Mouse (Mus musculus) bone marrow, adult 2 months (tissue): ENCODE results near the gene Tmem56. TPM values are rescaled to one million over a fixed set of nuclear protein-coding genes. Genes with fewer than 3 reads are reported as not detected.

Source experiments
- H3K27ac ChIP-seq: fragments of 200-500 bp; 2 replicates; pipeline ENCODE4 v1.5.1; 2012; ENCODE audit warnings: low read depth, mild to moderate bottlenecking, control low read depth, inconsistent platforms, low read length; ENCODE audit not compliant: control insufficient read depth, poor library complexity, insufficient read depth
- H3K4me1 ChIP-seq: fragments of 200-500 bp; 2 replicates; pipeline ENCODE4 v1.6.1; 2011; ENCODE audit warnings: low read length; ENCODE audit not compliant: control insufficient read depth, insufficient read depth
- H3K4me3 ChIP-seq: fragments of 200-500 bp; replicated peaks from 2 replicates; pipeline ENCODE3; 2011; ENCODE audit warnings: mild to moderate bottlenecking, low read depth, low read length, control low read depth; ENCODE audit not compliant: control insufficient read depth
- CTCF ChIP-seq: fragments of 200-500 bp; IDR thresholded peaks from 2 replicates; pipeline ENCODE4 v1.5.1; 2011; ENCODE audit warnings: low read length, control low read depth; ENCODE audit not compliant: control insufficient read depth, insufficient read depth
- POLR2A ChIP-seq: fragments of 200-500 bp; IDR thresholded peaks from 2 replicates; pipeline ENCODE4 v1.6.1; 2011; ENCODE audit warnings: low read depth, mild to moderate bottlenecking, control low read depth, low read length, borderline replicate concordance; ENCODE audit not compliant: control insufficient read depth
- WGBS: fragments of 180-500 bp; shearing (Covaris S2); methylation state at CpG from one replicate; pipeline ENCODE4 v1.1.7; 2018; 5-methylcytosine and 5-hydroxymethylcytosine counted together
- polyA plus RNA-seq: library from polyadenylated mRNA; stranded (reverse); fragments of >200 nt; gene quantifications from 2 replicates; pipeline ENCODE4 v1.2.4, GENCODE M21; 2011; ENCODE audit warnings: low replicate concordance; ENCODE audit not compliant: missing spikeins, insufficient read depth, insufficient read length

The Tmem56 gene
- polyA plus RNA-seq, result 8.9 and 14.8 TPM in 2 replicates

GRCm38 (mm10) chr3:121282998-121283397, at the start of gene Tmem56:
TSS of gene Tmem56 (minus strand) at chr3:121283098.
- Histone ChIP-seq H3K4me1 (no peaks in the 10 kb centered on the region), H3K27ac (no peak within 1 kb of the TSS), H3K4me3 (no peak within 1 kb of the TSS)
- TF ChIP-seq CTCF (no peak), POLR2A (no peak)
- 90% methylated on average over 4 of the region's 4 CpGs for WGBS

DNA sequence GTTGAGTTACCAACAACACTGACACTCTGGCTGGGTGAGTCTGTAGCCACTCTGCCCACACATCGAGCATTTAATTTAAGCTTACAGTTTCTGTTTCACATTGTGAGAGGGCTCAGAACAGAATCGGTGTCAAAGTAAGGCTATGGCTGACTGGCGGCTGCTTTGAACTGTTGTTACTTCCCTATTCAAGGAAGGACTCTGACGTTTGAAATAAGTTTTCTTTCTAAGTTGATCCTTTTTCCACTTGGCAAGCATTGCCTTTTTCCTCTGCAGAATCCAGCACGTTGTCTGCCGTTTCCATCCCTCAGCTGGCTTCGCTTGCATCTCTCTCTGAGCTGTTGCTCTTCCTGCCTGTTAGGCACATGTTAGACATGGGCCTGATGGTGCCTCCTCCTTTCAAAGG, 47.3 kb upstream of the Tmem56 start:
- Histone ChIP-seq H3K4me1 (peaks cover 3% of the 10 kb centered on the region; the same call in 1 of the 2 replicates), H3K4me3 (no peak overlapping the region), H3K27ac (peak overlapping the region; percentile 70)
- no peak for TF ChIP-seq CTCF
- TF ChIP-seq POLR2A, result no peak
- WGBS, result 23% methylated on average over 7 of the region's 7 CpGs

GRCm38 (mm10) chr3:121329647-121330046, 46.7 kb upstream of the Tmem56 start:
- 70% methylated on average over 10 of the region's 10 CpGs for WGBS
- TF ChIP-seq POLR2A (no peak; the same call in 1 of the 2 replicates), CTCF (no peak)
- H3K27ac ChIP-seq, result peak overlapping the region; percentile 67
- peaks cover 3% of the 10 kb centered on the region; the same call in 1 of the 2 replicates for H3K4me1 ChIP-seq
- peak overlapping the region; percentile 8 for H3K4me3 ChIP-seq

- Histone ChIP-seq H3K4me3 (no peak overlapping the region), H3K27ac (no peak overlapping the region), H3K4me1 (peaks cover 3% of the 10 kb centered on the region; the same call in 1 of the 2 replicates)
- TF ChIP-seq CTCF (no peak), POLR2A (no peak)
- 91% methylated on average over 5 of the region's 5 CpGs for WGBS
Measured at GRCm38 (mm10) chr3:121327406-121327805, 44.5 kb upstream of the Tmem56 start.

GRCm38 (mm10) chr3:121323371-121323770, 40.5 kb upstream of the Tmem56 start:
- Histone ChIP-seq H3K4me1 (no peaks in the 10 kb centered on the region), H3K27ac (no peak overlapping the region), H3K4me3 (no peak overlapping the region)
- TF ChIP-seq POLR2A (no peak), CTCF (no peak)
- 94% methylated on average over 15 of the region's 15 CpGs for WGBS

DNA sequence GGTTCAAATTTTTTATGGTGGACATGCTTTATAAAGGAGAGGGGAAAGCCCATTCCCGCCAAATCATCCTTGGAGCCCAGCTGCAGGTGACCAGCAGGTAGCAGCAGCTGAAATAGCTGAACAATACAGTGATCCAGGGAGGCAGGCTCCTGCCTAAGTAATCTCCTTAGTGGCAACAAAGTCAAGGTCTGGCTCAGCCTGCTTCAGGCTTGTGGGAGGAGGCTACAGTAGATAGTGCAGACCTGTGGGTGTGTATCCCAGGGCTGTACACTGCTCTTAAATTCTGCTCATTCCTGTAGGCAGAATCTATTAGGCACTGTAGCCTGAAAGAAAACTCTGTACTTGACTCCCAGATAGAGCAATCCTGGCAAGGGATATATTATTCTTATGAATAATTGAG, 38.0 kb upstream of the Tmem56 start:
- TF ChIP-seq CTCF (no peak), POLR2A (no peak)
- Histone ChIP-seq H3K4me3 (no peak overlapping the region), H3K27ac (no peak overlapping the region), H3K4me1 (no peaks in the 10 kb centered on the region)
- 79% methylated on average over 1 of the region's 1 CpGs for WGBS

- Histone ChIP-seq H3K27ac (no peak overlapping the region), H3K4me1 (no peaks in the 10 kb centered on the region), H3K4me3 (no peak overlapping the region)
- WGBS, result 93% methylated on average over 6 of the region's 6 CpGs
- TF ChIP-seq CTCF, result no peak
- no peak for TF ChIP-seq POLR2A
Measured at GRCm38 (mm10) chr3:121319906-121320305, 37.0 kb upstream of the Tmem56 start.

DNA sequence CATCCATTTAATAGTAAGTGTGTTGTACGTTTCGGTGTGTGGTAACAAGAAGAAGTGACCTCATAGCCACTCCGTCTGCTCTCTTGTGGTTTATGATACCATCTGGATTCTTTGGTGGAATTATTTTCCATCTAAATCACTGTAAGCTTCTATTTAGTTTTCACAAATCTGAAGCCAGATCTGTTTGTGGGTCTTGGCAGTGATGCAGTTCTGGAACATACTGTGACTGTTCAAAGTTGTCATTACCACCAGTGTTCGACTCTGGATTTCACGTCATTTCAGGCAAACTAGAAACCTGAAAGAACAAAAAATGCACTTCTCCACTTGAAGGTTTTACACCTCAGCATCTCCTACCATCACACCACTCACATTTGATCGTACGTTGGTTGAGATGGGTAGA, 32.6 kb upstream of the Tmem56 start:
- WGBS, result 86% methylated on average over 7 of the region's 7 CpGs
- no peaks in the 10 kb centered on the region for H3K4me1 ChIP-seq
- no peak overlapping the region for H3K4me3 ChIP-seq
- TF ChIP-seq CTCF, result no peak
- no peak for TF ChIP-seq POLR2A
- H3K27ac ChIP-seq, result no peak overlapping the region

DNA sequence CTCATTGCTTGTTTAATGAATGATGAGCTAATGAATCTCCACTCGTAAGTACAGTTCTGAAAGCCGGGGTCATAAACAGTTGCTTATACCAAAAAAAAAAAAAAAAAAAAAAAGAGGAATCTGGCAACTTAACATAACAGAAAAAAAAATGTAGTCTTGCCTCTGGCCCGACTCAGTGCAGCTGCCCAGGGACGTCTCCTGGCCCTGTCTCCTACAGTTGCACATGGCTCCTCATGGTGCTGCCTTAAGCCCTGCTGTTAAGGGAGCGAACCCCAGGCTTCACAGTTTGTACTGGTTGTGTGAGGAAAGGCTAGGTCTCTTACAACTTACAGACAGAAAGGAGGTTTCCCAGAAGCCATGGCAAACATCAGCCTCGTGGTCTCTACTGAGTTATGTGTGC, 31.3 kb upstream of the Tmem56 start:
- H3K4me3 ChIP-seq, result no peak overlapping the region
- TF ChIP-seq CTCF (no peak), POLR2A (no peak)
- 55% methylated on average over 6 of the region's 6 CpGs for WGBS

More for the DNA sequence above, 31.3 kb upstream of the Tmem56 start:
- Histone ChIP-seq H3K27ac (no peak overlapping the region), H3K4me1 (no peaks in the 10 kb centered on the region)
